Mouse (Mus musculus) spleen, postnatal 14 days (tissue): ENCODE results near the gene BC004004.
"Not testable (repeated sequence)": the region's sequence is repeated elsewhere in the genome, so short reads cannot be mapped to it uniquely, and the experiment has no call there.

Source experiments
- DNase-seq, 2 experiments: peaks; one replicate each; pipeline ENCODE4 v3.0.0; 2021 to 2022; ENCODE audit warnings: low spot score in 2 of 2

The BC004004 gene

DNA sequence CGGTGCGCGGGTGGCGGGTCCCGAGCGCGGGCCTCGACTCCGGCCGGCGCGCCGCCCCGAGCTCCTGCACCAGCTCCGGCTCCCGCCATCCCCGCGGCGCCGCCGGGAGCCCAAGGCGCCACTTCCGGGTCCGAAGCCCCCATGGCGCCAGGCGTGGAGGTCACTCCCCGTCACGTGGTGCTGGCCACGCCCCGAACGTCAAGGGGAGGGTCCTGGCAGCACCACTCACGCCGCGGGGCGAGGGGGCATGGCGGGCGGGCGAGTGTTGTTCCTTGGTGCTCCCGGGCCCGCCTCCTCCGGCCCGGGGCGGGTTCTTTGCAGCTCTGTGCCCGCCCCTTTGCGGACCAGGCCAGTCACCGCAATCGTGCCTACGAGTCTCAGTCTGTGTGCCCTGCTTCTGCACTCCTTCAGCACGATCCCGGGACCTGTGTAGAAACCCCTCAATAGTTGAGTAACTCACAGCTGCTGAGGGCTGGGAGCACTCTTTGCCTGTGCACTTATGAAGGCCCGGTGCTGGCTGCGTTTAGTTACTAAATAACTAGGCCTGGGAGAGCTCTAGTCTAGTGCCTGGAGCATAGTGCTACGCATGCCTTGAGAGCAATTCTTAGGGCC lies 79.2 kb downstream of the BC004004 start, which contains the start of gene Mtch1:
Mtch1 (minus strand) TSS at position 290 of the 612 bp plus-strand sequence.
- DNase-seq: peak; percentile 98 to 99

- no peak for DNase-seq
These were observed 80.4 kb downstream of the BC004004 start for GRCm38 (mm10) chr17:29348996-29349395.

DNA sequence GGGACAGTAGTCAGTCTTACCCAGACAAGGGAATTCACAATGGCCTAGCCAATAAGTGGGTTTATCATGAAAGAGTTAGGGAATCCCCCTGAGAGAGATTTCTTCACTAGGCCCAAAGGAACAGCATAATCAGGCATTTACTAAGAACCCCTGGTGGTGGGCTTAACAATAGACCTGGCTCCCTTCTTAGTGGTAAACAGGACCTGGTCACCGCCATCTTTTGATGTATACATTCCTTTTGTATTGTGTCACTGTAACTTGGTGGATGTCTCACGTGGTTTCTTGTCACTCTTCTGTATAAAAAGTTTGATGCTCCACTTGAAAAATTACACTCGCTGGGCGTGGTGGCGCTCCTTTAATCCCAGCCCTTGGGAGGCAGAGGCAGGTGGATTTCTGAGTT lies 82.5 kb downstream of the BC004004 start:
- DNase-seq: not testable (repeated sequence)

DNA sequence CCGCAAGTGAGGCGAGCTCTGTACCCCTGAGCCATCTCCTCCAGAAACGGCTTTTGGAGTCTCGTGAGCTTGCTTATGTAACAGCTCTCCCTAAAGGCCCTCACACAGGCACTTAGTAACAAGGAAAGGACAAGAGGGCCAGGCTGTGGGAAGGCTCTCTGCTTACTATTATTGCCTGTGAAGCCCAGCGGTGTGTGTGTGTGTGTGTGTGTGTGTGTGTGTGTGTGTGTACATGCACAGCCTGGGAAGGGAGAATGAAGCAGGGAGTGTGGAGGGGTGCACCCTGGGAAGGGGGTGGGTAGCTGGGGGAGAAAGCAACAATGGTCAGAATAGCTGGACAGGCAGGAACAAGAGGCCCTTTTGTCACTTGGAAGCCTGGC lies 86.9 kb downstream of the BC004004 start:
- no peak for DNase-seq

- DNase-seq: no peak
These were observed 87.4 kb downstream of the BC004004 start for GRCm38 (mm10) chr17:29355841-29356478.

GRCm38 (mm10) chr17:29356479-29356856 lies 87.9 kb downstream of the BC004004 start:
- DNase-seq: no peak

GRCm38 (mm10) chr17:29356882-29357281 lies 88.3 kb downstream of the BC004004 start:
- no peak for DNase-seq

DNA sequence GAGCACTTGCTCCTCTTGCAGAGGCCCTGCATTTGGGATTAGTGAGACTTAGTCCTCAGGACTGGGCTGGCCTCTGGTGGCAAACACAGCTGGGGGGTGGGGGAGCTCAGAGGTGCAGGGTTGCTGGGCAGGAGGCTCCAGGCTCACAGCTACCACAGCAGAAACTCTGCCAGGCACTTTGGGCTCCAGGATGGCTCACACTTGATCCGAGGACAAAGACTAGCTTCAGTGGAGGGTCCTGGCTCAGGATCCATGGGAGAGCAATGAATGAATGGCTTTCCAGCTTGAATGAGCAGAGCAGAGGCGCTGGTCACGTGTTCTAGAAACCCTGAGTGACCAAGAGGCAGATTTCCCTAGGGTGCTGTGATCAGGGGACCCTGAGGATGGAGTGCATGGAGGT lies 90.3 kb downstream of the BC004004 start:
- no peak for DNase-seq

- DNase-seq: no peak
These were observed 92.2 kb downstream of the BC004004 start, which contains the start of gene Fgd2 for GRCm38 (mm10) chr17:29360761-29361221. Gene Fgd2 (plus strand): TSS chr17:29360914.

DNA sequence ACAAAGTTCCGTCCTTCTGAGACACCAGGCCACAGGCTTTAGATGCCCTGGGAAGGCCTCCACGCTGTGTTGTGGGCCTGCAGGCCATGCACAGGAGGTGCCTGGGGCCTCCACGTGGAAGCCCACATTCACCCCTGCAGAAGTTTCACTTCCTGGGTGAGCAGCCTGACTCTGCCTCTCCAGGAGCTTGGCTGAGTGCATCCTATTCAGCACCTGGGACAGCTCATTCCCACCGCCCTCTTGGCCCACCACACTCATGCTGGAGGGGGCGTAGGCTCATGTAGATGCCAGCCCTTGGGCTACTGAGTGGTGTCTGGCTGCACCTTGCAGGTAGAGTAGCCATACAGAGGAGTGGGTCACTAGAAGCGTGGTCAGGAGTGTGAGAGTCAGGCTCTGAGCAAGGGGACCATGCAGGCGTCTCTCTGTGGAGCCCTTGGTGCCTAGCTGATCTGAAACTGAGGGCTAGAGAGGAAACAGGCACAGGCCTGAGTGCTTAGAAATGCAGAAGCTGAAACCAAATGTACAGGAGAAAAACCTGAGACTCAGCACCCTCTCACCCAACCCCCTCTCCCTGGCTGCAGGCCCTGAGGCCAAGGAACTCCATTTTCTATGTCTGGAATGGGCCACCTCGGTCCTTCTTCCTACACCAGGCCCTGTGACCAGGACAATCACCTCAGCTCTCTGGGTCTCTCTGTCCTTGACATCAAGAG lies 93.5 kb downstream of the BC004004 start:
- no peak for DNase-seq

DNA sequence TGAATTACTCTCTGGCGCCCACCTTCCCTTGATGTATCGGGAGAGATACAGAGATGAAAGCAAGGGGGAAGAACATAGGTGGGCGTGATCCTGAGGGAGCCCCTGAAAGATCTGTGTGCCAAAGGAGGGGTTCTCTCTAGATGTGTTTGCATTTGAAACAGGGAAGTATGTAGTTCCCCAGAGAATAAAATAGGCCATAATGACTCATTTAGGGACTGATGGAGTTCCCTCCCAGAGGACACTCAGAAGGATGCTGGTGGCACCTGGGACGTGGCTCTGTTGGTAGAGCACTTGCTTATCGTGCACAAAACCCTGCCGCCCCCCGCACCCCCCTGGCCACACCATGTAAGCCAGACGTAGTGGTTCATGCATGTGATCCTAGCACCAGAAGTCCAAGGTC lies 94.5 kb downstream of the BC004004 start:
- no peak for DNase-seq
